Mouse (Mus musculus) liver, embryonic 14.5 days (tissue): ENCODE measurements around the gene Fam198a.

Experiments
- CTCF ChIP-seq: IDR thresholded peaks from 2 replicates; pipeline ENCODE4 v1.5.1; 2016; ENCODE audit warnings: antibody characterized with exemption, low read depth, control low read depth
- EP300 ChIP-seq: IDR thresholded peaks from 2 replicates; pipeline ENCODE4 v1.6.1; 2016; ENCODE audit warnings: antibody characterized with exemption, low read depth

DNA sequence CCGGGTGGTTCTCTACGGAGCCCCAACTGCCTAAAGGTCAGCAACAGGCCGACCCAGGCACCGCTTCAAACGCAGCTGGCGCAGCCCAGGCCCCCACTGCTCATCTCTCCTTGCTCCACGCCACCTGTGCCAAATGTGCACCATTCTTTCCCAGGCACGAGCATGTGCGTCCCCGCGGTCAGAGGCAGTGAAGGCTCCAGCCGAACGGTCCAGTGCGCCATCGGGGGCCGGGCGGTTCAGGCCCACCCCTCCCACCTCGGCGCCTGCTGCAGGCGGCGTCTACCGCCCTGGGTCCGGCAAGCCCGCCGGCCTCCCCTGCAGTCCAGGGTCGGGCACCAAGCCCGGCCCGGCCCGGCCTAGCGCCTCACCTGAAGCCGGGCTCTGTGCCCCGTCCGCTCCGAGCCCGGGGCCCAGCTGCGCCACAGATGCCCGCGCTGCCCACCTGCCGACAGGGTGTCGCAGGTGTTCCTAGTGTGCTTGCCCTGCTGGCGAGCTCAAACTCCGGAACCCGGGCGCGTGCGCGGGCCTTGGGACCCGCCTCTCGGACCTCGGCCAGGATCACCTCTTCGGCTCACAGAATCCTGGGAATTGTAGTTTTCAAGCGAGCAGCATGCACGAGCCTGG, 44.8 kb downstream of the Fam198a start:
- TF ChIP-seq CTCF = no peak
- no peak for TF ChIP-seq EP300
